Mouse (Mus musculus): Measurements from ENCODE around the gene Rgs11.

DNA sequence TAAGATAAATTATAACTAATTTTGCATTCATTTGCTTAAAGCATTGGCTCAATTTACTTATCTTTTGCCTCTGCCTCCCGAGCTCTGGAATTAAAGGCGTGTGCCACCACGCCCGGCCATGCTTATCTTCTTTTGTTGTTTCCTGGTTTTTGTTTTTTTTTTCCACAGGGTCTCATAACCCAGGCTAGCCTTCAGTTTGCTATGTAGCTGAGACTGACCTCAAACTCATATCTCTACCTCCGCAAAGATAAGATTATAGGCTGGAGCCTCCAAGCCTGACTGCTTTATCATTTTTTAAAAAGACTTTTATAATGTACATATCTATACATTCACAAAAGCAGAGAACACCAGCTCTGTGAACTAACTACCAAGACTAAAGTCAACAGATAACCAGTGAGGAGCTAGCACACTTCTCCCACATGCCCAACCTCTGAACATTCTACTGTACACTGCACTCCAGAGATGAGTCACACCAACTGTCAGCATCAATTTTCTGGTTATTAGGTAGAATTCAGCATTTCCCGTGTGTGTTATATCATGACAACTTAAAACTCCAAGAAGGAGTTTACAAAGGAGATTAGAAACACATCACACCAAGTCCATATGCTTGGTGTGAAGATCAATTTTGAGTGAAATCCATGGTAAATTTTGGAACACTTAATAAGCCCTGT lies 37.5 kb downstream of the Rgs11 start:
- TF ChIP-seq GATA1 (IDR thresholded peaks at IDR 0.05; ENCODE audit: low read length) (no peak), TAL1 (IDR thresholded peaks at IDR 0.05; ENCODE audit: low read length) (no peak)
